Mouse (Mus musculus): ENCODE results near the gene Kcna5.

DNA sequence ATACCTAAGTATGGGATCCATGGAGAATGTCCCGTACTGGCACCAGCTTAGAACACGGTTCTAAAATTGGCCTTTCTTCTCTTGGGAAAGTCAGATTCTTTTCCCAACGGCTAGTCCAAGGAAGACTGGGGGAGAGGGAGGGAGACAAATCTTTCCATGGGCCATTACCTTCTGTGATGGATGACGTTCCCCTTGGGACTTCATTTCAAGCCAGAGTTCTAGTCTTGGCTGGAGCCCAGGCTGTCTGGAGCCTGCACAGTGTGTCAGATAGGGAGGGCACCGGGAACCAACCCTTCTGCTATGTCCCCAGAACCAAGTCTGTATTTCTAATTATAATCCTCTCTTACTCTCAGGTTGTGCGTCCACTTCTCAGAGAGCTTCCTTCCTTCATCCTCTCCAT, 26.5 kb downstream of the Kcna5 start:
- no peak for TF ChIP-seq POLR2A (IDR thresholded peaks at IDR 0.05; ENCODE audit: borderline replicate concordance, extremely low read depth, low read depth, low read length)
- no peak for TF ChIP-seq CTCF (IDR thresholded peaks at IDR 0.05; ENCODE audit: insufficient read depth, low read length)

Measured in lung, adult 2 months (tissue).